Mouse (Mus musculus): Measurements from ENCODE around the gene Wnt7b. TPM values are rescaled to one million over a fixed set of nuclear protein-coding genes. Genes with fewer than 3 reads are reported as not detected.
A peak's percentile ranks its signal among the peaks of the same experiment; 100 is the strongest.

The Wnt7b gene
- polyA plus RNA-seq, 1 experiment from 2014 or later: 31.2 TPM

- peaks cover 16% of the 10 kb centered on the region for H3K4me1 ChIP-seq (replicated peaks)
- H3K27me3 ChIP-seq: no peaks in the 10 kb centered on the region
- no peak overlapping the region for H3K9ac ChIP-seq (replicated peaks)
- H3K4me3 ChIP-seq (replicated peaks): no peak overlapping the region
- ATAC-seq (ENCODE audit: insufficient number of reproducible peaks, insufficient read depth, low FRiP score, low TSS enrichment, low read depth): no peak
- H3K9me3 ChIP-seq: no peaks in the 10 kb centered on the region
- no peak overlapping the region for H3K4me2 ChIP-seq
- no peaks in the 10 kb centered on the region for H3K36me3 ChIP-seq
- no peak overlapping the region for H3K27ac ChIP-seq
- WGBS: 75% methylated on average over 7 of the region's 7 CpGs
Measured at GRCm38 (mm10) chr15:85600696-85601094, 18.4 kb upstream of the Wnt7b start.

- H3K4me3 ChIP-seq (replicated peaks): no peak overlapping the region
- no peak overlapping the region for H3K27ac ChIP-seq
- H3K4me1 ChIP-seq (replicated peaks): peaks cover 11% of the 10 kb centered on the region
- H3K36me3 ChIP-seq: no peaks in the 10 kb centered on the region
- no peak overlapping the region for H3K4me2 ChIP-seq
- 32% methylated on average over 18 of the region's 18 CpGs for WGBS
- no peaks in the 10 kb centered on the region for H3K27me3 ChIP-seq
- no peak overlapping the region for H3K9ac ChIP-seq (replicated peaks)
- no peaks in the 10 kb centered on the region for H3K9me3 ChIP-seq
- ATAC-seq (ENCODE audit: insufficient number of reproducible peaks, insufficient read depth, low FRiP score, low TSS enrichment, low read depth): no peak
Measured at GRCm38 (mm10) chr15:85599887-85600695, 17.8 kb upstream of the Wnt7b start.

- no peaks in the 10 kb centered on the region for H3K9me3 ChIP-seq
- no peak overlapping the region for H3K4me2 ChIP-seq
- WGBS: 57% methylated on average over 17 of the region's 17 CpGs
- no peak overlapping the region for H3K27ac ChIP-seq
- H3K36me3 ChIP-seq: no peaks in the 10 kb centered on the region
- no peak overlapping the region for H3K4me3 ChIP-seq (replicated peaks)
- H3K9ac ChIP-seq (replicated peaks): no peak overlapping the region
- no peaks in the 10 kb centered on the region for H3K27me3 ChIP-seq
- peaks cover 11% of the 10 kb centered on the region for H3K4me1 ChIP-seq (replicated peaks)
- no peak for ATAC-seq (ENCODE audit: insufficient number of reproducible peaks, insufficient read depth, low FRiP score, low TSS enrichment, low read depth)
Measured at GRCm38 (mm10) chr15:85598984-85599886, 17.0 kb upstream of the Wnt7b start.

- WGBS: 73% methylated on average over 5 of the region's 5 CpGs
- Histone ChIP-seq H3K36me3 (no peaks in the 10 kb centered on the region), H3K9me3 (no peaks in the 10 kb centered on the region), H3K4me3 (replicated peaks) (no peak overlapping the region), H3K9ac (replicated peaks) (no peak overlapping the region), H3K4me2 (no peak overlapping the region), H3K27me3 (no peaks in the 10 kb centered on the region), H3K4me1 (replicated peaks) (peaks cover 11% of the 10 kb centered on the region), H3K27ac (no peak overlapping the region)
- no peak for ATAC-seq (ENCODE audit: insufficient number of reproducible peaks, insufficient read depth, low FRiP score, low TSS enrichment, low read depth)
Measured at GRCm38 (mm10) chr15:85598443-85598842, 16.2 kb upstream of the Wnt7b start.

GRCm38 (mm10) chr15:85597403-85597802 lies 15.1 kb upstream of the Wnt7b start:
- Histone ChIP-seq H3K9ac (replicated peaks) (no peak overlapping the region), H3K27ac (no peak overlapping the region), H3K4me2 (no peak overlapping the region), H3K4me3 (replicated peaks) (no peak overlapping the region), H3K27me3 (no peaks in the 10 kb centered on the region), H3K36me3 (no peaks in the 10 kb centered on the region), H3K9me3 (no peaks in the 10 kb centered on the region), H3K4me1 (replicated peaks) (peaks cover 11% of the 10 kb centered on the region)
- 59% methylated on average over 3 of the region's 3 CpGs for WGBS
- no peak for ATAC-seq (ENCODE audit: insufficient number of reproducible peaks, insufficient read depth, low FRiP score, low TSS enrichment, low read depth)

- no peak for ATAC-seq (ENCODE audit: insufficient number of reproducible peaks, insufficient read depth, low FRiP score, low TSS enrichment, low read depth)
- WGBS: 84% methylated on average over 4 of the region's 4 CpGs
- Histone ChIP-seq H3K9me3 (no peaks in the 10 kb centered on the region), H3K9ac (replicated peaks) (no peak overlapping the region), H3K27me3 (peaks cover 18% of the 10 kb centered on the region), H3K4me3 (replicated peaks) (no peak overlapping the region), H3K36me3 (no peaks in the 10 kb centered on the region), H3K4me1 (replicated peaks) (no peaks in the 10 kb centered on the region), H3K27ac (no peak overlapping the region), H3K4me2 (no peak overlapping the region)
Measured at GRCm38 (mm10) chr15:85592674-85593073, 10.4 kb upstream of the Wnt7b start.

- no peak overlapping the region for H3K27ac ChIP-seq
- peaks cover 7% of the 10 kb centered on the region; the same call in 1 of the 2 replicates for H3K9me3 ChIP-seq
- WGBS: 88% methylated on average over 10 of the region's 10 CpGs
- H3K4me2 ChIP-seq: no peak overlapping the region
- no peak overlapping the region for H3K4me3 ChIP-seq (replicated peaks)
- H3K27me3 ChIP-seq: peaks cover 34% of the 10 kb centered on the region
- no peaks in the 10 kb centered on the region for H3K36me3 ChIP-seq
- no peak overlapping the region for H3K9ac ChIP-seq (replicated peaks)
- ATAC-seq (ENCODE audit: insufficient number of reproducible peaks, insufficient read depth, low FRiP score, low TSS enrichment, low read depth): no peak
- H3K4me1 ChIP-seq (replicated peaks): no peaks in the 10 kb centered on the region
Measured at GRCm38 (mm10) chr15:85590831-85591230, 8.6 kb upstream of the Wnt7b start.

- Histone ChIP-seq H3K27me3 (peaks cover 92% of the 10 kb centered on the region), H3K36me3 (no peaks in the 10 kb centered on the region), H3K9ac (replicated peaks) (no peak overlapping the region), H3K4me2 (no peak overlapping the region), H3K4me3 (replicated peaks) (no peak overlapping the region), H3K4me1 (replicated peaks) (peaks cover 22% of the 10 kb centered on the region), H3K9me3 (peaks cover 7% of the 10 kb centered on the region; the same call in 1 of the 2 replicates), H3K27ac (no peak overlapping the region)
- ATAC-seq (ENCODE audit: insufficient number of reproducible peaks, insufficient read depth, low FRiP score, low TSS enrichment, low read depth): 0 out of 2 replicates have a peak, but pooled peaks have one; percentile 53
- WGBS: 5% methylated on average over 11 of the region's 11 CpGs
Measured at GRCm38 (mm10) chr15:85583504-85583903, 1.2 kb upstream of the Wnt7b start.

- H3K27me3 ChIP-seq: peaks cover 95% of the 10 kb centered on the region
- H3K4me1 ChIP-seq (replicated peaks): peaks cover 23% of the 10 kb centered on the region
- no peak overlapping the region for H3K27ac ChIP-seq
- H3K4me2 ChIP-seq: no peak overlapping the region
- no peak overlapping the region for H3K9ac ChIP-seq (replicated peaks)
- 2% methylated on average over 8 of the region's 8 CpGs for WGBS
- peak; percentile 75 for ATAC-seq (ENCODE audit: insufficient number of reproducible peaks, insufficient read depth, low FRiP score, low TSS enrichment, low read depth)
- peaks cover 7% of the 10 kb centered on the region; the same call in 1 of the 2 replicates for H3K9me3 ChIP-seq
- no peak overlapping the region for H3K4me3 ChIP-seq (replicated peaks)
- H3K36me3 ChIP-seq: no peaks in the 10 kb centered on the region
Measured at GRCm38 (mm10) chr15:85583024-85583423, 751 bp upstream of the Wnt7b start.

GRCm38 (mm10) chr15:85581563-85582064 lies 659 bp downstream of the Wnt7b start:
- H3K27ac ChIP-seq: peak overlapping the region; percentile 41; the same call in 1 of the 2 replicates
- H3K4me1 ChIP-seq (replicated peaks): peaks cover 37% of the 10 kb centered on the region
- no peak for ATAC-seq (ENCODE audit: insufficient number of reproducible peaks, insufficient read depth, low FRiP score, low TSS enrichment, low read depth)
- peak overlapping the region; percentile 88 for H3K4me2 ChIP-seq
- peak overlapping the region; percentile 54 for H3K9ac ChIP-seq (replicated peaks)
- peaks cover 97% of the 10 kb centered on the region for H3K27me3 ChIP-seq
- peaks cover 2% of the 10 kb centered on the region; the same call in 1 of the 2 replicates for H3K9me3 ChIP-seq
- H3K4me3 ChIP-seq (replicated peaks): peak overlapping the region; percentile 55
- H3K36me3 ChIP-seq: no peaks in the 10 kb centered on the region
- under 1% methylated on average over 60 of the region's 67 CpGs for WGBS

All from limb, embryonic 12.5 days (tissue).